Mouse (Mus musculus) olfactory bulb, adult 2 months (tissue): ENCODE data around the gene Corin.

Experiments used
- CTCF ChIP-seq: fragments of 200-500 bp; IDR thresholded peaks from 2 replicates; pipeline ENCODE4 v1.5.1; 2012; ENCODE audit warnings: low read depth, mild to moderate bottlenecking, low read length, moderate library complexity; ENCODE audit not compliant: insufficient read depth
- POLR2A ChIP-seq: fragments of 200-500 bp; IDR thresholded peaks from 2 replicates; pipeline ENCODE4 v1.6.1; 2012; ENCODE audit warnings: mild to moderate bottlenecking, low read depth, low read length, moderate library complexity; ENCODE audit not compliant: insufficient read depth

DNA sequence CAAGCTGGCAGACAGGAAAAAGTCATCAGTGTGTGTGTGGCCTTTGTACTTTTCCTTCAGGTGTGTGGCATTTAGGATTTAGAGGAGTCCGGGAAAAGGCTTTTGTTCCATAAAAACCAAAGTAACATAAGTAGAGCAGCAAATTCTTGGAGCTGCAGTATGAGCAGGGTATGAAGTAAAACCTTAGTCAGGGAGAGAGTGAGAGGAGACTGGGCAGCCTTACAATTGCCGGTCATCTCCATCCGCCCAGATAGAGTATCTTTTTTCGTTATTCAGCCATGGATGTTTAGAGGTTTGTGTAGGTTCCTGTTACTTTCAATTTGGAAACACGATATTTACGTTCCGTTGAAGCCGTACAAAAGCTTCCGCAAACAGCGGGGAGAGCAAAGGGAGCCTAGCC is 247.2 kb downstream of the Corin start:
- no peak for TF ChIP-seq POLR2A
- no peak for TF ChIP-seq CTCF
